Mouse (Mus musculus): ENCODE data around the gene Ksr2.

- TF ChIP-seq GATA1 (IDR thresholded peaks at IDR 0.05; ENCODE audit: low read length) (no peak), TAL1 (IDR thresholded peaks at IDR 0.05; ENCODE audit: low read length) (no peak)
Measured at GRCm38 (mm10) chr5:117523010-117523409, 109.2 kb downstream of the Ksr2 start.

Measured in erythroblast, embryonic 14.5 days (primary cell).